Mouse (Mus musculus): ENCODE results near the gene Fetub.

- no peak for TF ChIP-seq CTCF (IDR thresholded peaks at IDR 0.05; ENCODE audit: control insufficient read depth, insufficient read depth, low read length)
- no peak for TF ChIP-seq POLR2A (IDR thresholded peaks at IDR 0.05; ENCODE audit: borderline replicate concordance, control insufficient read depth, low read depth, low read length)
Observed at GRCm38 (mm10) chr16:22962256-22962655, 44.1 kb downstream of the Fetub start.
